Mouse (Mus musculus): Measurements from ENCODE around the gene Slc39a11. TPM values are rescaled to one million over a fixed set of nuclear protein-coding genes. Genes with fewer than 3 reads are reported as not detected.

The Slc39a11 gene
- polyA plus RNA-seq, 1 experiment from 2014 or later: 26.2 TPM

- no peaks in the 10 kb centered on the region for H3K9me3 ChIP-seq (ENCODE audit: control insufficient read depth, low read length)
- H3K36me3 ChIP-seq (ENCODE audit: control insufficient read depth, insufficient read depth, low read length): no peaks in the 10 kb centered on the region
- 81% methylated on average over 8 of the region's 8 CpGs for WGBS
- no peak overlapping the region for H3K4me3 ChIP-seq (ENCODE audit: low read length)
- ATAC-seq (ENCODE audit: low read depth): no peak
- H3K27me3 ChIP-seq (ENCODE audit: control insufficient read depth, insufficient read depth, low read depth, low read length): no peaks in the 10 kb centered on the region
- H3K27ac ChIP-seq (ENCODE audit: low read length): no peak overlapping the region
- H3K4me1 ChIP-seq (replicated peaks; ENCODE audit: control insufficient read depth, insufficient read depth, low read length): no peaks in the 10 kb centered on the region; the same call in 1 of the 2 replicates
- no peak overlapping the region for H3K9ac ChIP-seq (ENCODE audit: low read length)
- no peak overlapping the region for H3K4me2 ChIP-seq (ENCODE audit: low read depth, low read length)
Observed at GRCm38 (mm10) chr11:113274037-113274436, 375.8 kb downstream of the Slc39a11 start.

GRCm38 (mm10) chr11:113271857-113272256 is 378.0 kb downstream of the Slc39a11 start:
- H3K4me3 ChIP-seq (ENCODE audit: low read length): no peak overlapping the region
- H3K4me1 ChIP-seq (replicated peaks; ENCODE audit: control insufficient read depth, insufficient read depth, low read length): no peaks in the 10 kb centered on the region; the same call in 1 of the 2 replicates
- H3K27me3 ChIP-seq (ENCODE audit: control insufficient read depth, insufficient read depth, low read depth, low read length): no peaks in the 10 kb centered on the region
- H3K9ac ChIP-seq (ENCODE audit: low read length): no peak overlapping the region
- H3K36me3 ChIP-seq (ENCODE audit: control insufficient read depth, insufficient read depth, low read length): no peaks in the 10 kb centered on the region
- no peak overlapping the region for H3K27ac ChIP-seq (ENCODE audit: low read length)
- peak; percentile 60; the same call in 1 of the 2 replicates for ATAC-seq (ENCODE audit: low read depth)
- 59% methylated on average over 6 of the region's 6 CpGs for WGBS
- no peaks in the 10 kb centered on the region for H3K9me3 ChIP-seq (ENCODE audit: control insufficient read depth, low read length)
- H3K4me2 ChIP-seq (ENCODE audit: low read depth, low read length): no peak overlapping the region

- Histone ChIP-seq H3K4me3 (ENCODE audit: low read length) (no peak overlapping the region), H3K9me3 (ENCODE audit: control insufficient read depth, low read length) (no peaks in the 10 kb centered on the region), H3K9ac (ENCODE audit: low read length) (no peak overlapping the region), H3K4me1 (replicated peaks; ENCODE audit: control insufficient read depth, insufficient read depth, low read length) (no peaks in the 10 kb centered on the region; the same call in 1 of the 2 replicates), H3K36me3 (ENCODE audit: control insufficient read depth, insufficient read depth, low read length) (no peaks in the 10 kb centered on the region), H3K27ac (ENCODE audit: low read length) (no peak overlapping the region), H3K4me2 (ENCODE audit: low read depth, low read length) (no peak overlapping the region), H3K27me3 (ENCODE audit: control insufficient read depth, insufficient read depth, low read depth, low read length) (no peaks in the 10 kb centered on the region)
- no peak for ATAC-seq (ENCODE audit: low read depth)
- 88% methylated on average over 8 of the region's 8 CpGs for WGBS
Observed at GRCm38 (mm10) chr11:113268831-113269319, 381.0 kb downstream of the Slc39a11 start.

- H3K4me3 ChIP-seq (ENCODE audit: low read length): no peak overlapping the region
- no peaks in the 10 kb centered on the region for H3K27me3 ChIP-seq (ENCODE audit: control insufficient read depth, insufficient read depth, low read depth, low read length)
- no peak overlapping the region for H3K4me2 ChIP-seq (ENCODE audit: low read depth, low read length)
- H3K4me1 ChIP-seq (replicated peaks; ENCODE audit: control insufficient read depth, insufficient read depth, low read length): no peaks in the 10 kb centered on the region; the same call in 1 of the 2 replicates
- no peak overlapping the region for H3K9ac ChIP-seq (ENCODE audit: low read length)
- no peak for ATAC-seq (ENCODE audit: low read depth)
- H3K36me3 ChIP-seq (ENCODE audit: control insufficient read depth, insufficient read depth, low read length): no peaks in the 10 kb centered on the region
- WGBS: 75% methylated on average over 17 of the region's 17 CpGs
- no peak overlapping the region for H3K27ac ChIP-seq (ENCODE audit: low read length)
- no peaks in the 10 kb centered on the region for H3K9me3 ChIP-seq (ENCODE audit: control insufficient read depth, low read length)
Observed at GRCm38 (mm10) chr11:113267516-113268230, 382.2 kb downstream of the Slc39a11 start.

- WGBS: 37% methylated on average over 4 of the region's 4 CpGs
- H3K9me3 ChIP-seq (ENCODE audit: control insufficient read depth, low read length): no peaks in the 10 kb centered on the region
- H3K4me1 ChIP-seq (replicated peaks; ENCODE audit: control insufficient read depth, insufficient read depth, low read length): 0 out of 2 replicates have a peak, but pooled peaks cover 2% of the 10 kb centered on the region
- no peak overlapping the region for H3K4me2 ChIP-seq (ENCODE audit: low read depth, low read length)
- no peak overlapping the region for H3K9ac ChIP-seq (ENCODE audit: low read length)
- no peak overlapping the region for H3K27ac ChIP-seq (ENCODE audit: low read length)
- no peaks in the 10 kb centered on the region for H3K27me3 ChIP-seq (ENCODE audit: control insufficient read depth, insufficient read depth, low read depth, low read length)
- no peak overlapping the region for H3K4me3 ChIP-seq (ENCODE audit: low read length)
- H3K36me3 ChIP-seq (ENCODE audit: control insufficient read depth, insufficient read depth, low read length): no peaks in the 10 kb centered on the region
- no peak for ATAC-seq (ENCODE audit: low read depth)
Observed at GRCm38 (mm10) chr11:113266706-113267105, 383.2 kb downstream of the Slc39a11 start.

- Histone ChIP-seq H3K4me3 (ENCODE audit: low read length) (no peak overlapping the region), H3K9ac (ENCODE audit: low read length) (no peak overlapping the region), H3K4me2 (ENCODE audit: low read depth, low read length) (no peak overlapping the region), H3K27me3 (ENCODE audit: control insufficient read depth, insufficient read depth, low read depth, low read length) (no peaks in the 10 kb centered on the region), H3K27ac (ENCODE audit: low read length) (no peak overlapping the region), H3K36me3 (ENCODE audit: control insufficient read depth, insufficient read depth, low read length) (no peaks in the 10 kb centered on the region), H3K9me3 (ENCODE audit: control insufficient read depth, low read length) (no peaks in the 10 kb centered on the region), H3K4me1 (replicated peaks; ENCODE audit: control insufficient read depth, insufficient read depth, low read length) (0 out of 2 replicates have a peak, but pooled peaks cover 2% of the 10 kb centered on the region)
- 35% methylated on average over 3 of the region's 3 CpGs for WGBS
- ATAC-seq (ENCODE audit: low read depth): no peak
Observed at GRCm38 (mm10) chr11:113265567-113265966, 384.3 kb downstream of the Slc39a11 start.

GRCm38 (mm10) chr11:113263971-113264370 is 385.9 kb downstream of the Slc39a11 start:
- Histone ChIP-seq H3K27ac (ENCODE audit: low read length) (no peak overlapping the region), H3K4me2 (ENCODE audit: low read depth, low read length) (no peak overlapping the region), H3K36me3 (ENCODE audit: control insufficient read depth, insufficient read depth, low read length) (no peaks in the 10 kb centered on the region), H3K4me1 (replicated peaks; ENCODE audit: control insufficient read depth, insufficient read depth, low read length) (peaks cover 2% of the 10 kb centered on the region; the same call in 1 of the 2 replicates), H3K27me3 (ENCODE audit: control insufficient read depth, insufficient read depth, low read depth, low read length) (no peaks in the 10 kb centered on the region), H3K9ac (ENCODE audit: low read length) (no peak overlapping the region), H3K9me3 (ENCODE audit: control insufficient read depth, low read length) (no peaks in the 10 kb centered on the region), H3K4me3 (ENCODE audit: low read length) (no peak overlapping the region)
- no peak for ATAC-seq (ENCODE audit: low read depth)
- 77% methylated on average over 7 of the region's 7 CpGs for WGBS

- Histone ChIP-seq H3K36me3 (ENCODE audit: control insufficient read depth, insufficient read depth, low read length) (no peaks in the 10 kb centered on the region), H3K9me3 (ENCODE audit: control insufficient read depth, low read length) (no peaks in the 10 kb centered on the region), H3K9ac (ENCODE audit: low read length) (no peak overlapping the region), H3K27ac (ENCODE audit: low read length) (no peak overlapping the region), H3K4me1 (replicated peaks; ENCODE audit: control insufficient read depth, insufficient read depth, low read length) (peaks cover 2% of the 10 kb centered on the region; the same call in 1 of the 2 replicates), H3K27me3 (ENCODE audit: control insufficient read depth, insufficient read depth, low read depth, low read length) (no peaks in the 10 kb centered on the region), H3K4me2 (ENCODE audit: low read depth, low read length) (no peak overlapping the region), H3K4me3 (ENCODE audit: low read length) (no peak overlapping the region)
- no peak for ATAC-seq (ENCODE audit: low read depth)
- WGBS: 26% methylated on average over 8 of the region's 8 CpGs
Observed at GRCm38 (mm10) chr11:113262062-113262461, 387.8 kb downstream of the Slc39a11 start.

- Histone ChIP-seq H3K27me3 (ENCODE audit: control insufficient read depth, insufficient read depth, low read depth, low read length) (no peaks in the 10 kb centered on the region), H3K27ac (ENCODE audit: low read length) (no peak overlapping the region), H3K36me3 (ENCODE audit: control insufficient read depth, insufficient read depth, low read length) (no peaks in the 10 kb centered on the region), H3K9ac (ENCODE audit: low read length) (no peak overlapping the region), H3K4me1 (replicated peaks; ENCODE audit: control insufficient read depth, insufficient read depth, low read length) (peaks cover 2% of the 10 kb centered on the region; the same call in 1 of the 2 replicates), H3K4me2 (ENCODE audit: low read depth, low read length) (no peak overlapping the region), H3K9me3 (ENCODE audit: control insufficient read depth, low read length) (no peaks in the 10 kb centered on the region), H3K4me3 (ENCODE audit: low read length) (no peak overlapping the region)
- 68% methylated on average over 4 of the region's 4 CpGs for WGBS
- ATAC-seq (ENCODE audit: low read depth): no peak
Observed at GRCm38 (mm10) chr11:113261421-113261820, 388.5 kb downstream of the Slc39a11 start.

Measured in lung, embryonic 16.5 days (tissue).